Mouse (Mus musculus): ENCODE data around the gene Pnck.

DNA sequence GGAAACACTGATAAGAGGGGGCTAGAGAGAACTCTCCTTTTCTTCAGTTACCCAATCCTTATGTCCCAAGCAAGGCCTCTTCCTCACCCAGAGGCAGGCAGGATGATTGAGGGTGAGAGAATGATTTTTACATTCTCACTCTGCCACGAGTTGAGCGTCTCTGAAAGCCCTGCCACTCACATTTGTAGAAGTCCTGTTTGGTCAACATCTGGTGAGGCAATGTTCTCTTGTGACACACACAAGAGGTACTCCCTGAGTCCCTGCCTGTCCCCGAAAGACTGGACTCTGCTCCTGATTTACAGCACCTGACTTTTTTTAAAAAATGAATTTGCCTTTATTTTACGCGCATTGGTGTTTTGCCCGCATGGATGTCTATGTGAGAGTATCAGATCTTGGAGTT lies 6.5 kb downstream of the Pnck start:
- TF ChIP-seq EP300 (IDR thresholded peaks at IDR 0.05; ENCODE audit: insufficient read depth, low read depth, low read length) (no peak), CTCF (IDR thresholded peaks at IDR 0.05; ENCODE audit: low read depth, low read length) (no peak)
